Mouse (Mus musculus): ENCODE results near the gene Tcf23. TPM values are rescaled to one million over a fixed set of nuclear protein-coding genes. Genes with fewer than 3 reads are reported as not detected.

Tcf23 gene
- polyA plus RNA-seq, 1 experiment from 2014 or later: not detected

GRCm38 (mm10) chr5:30974870-30975656, 6.6 kb downstream of the Tcf23 start:
- Histone ChIP-seq H3K36me3 (ENCODE audit: control insufficient read depth, insufficient read depth) (no peaks in the 10 kb centered on the region), H3K4me3 (replicated peaks; ENCODE audit: low read length) (no peak overlapping the region), H3K9me3 (ENCODE audit: control insufficient read depth, low read length) (no peaks in the 10 kb centered on the region), H3K4me2 (ENCODE audit: low read length) (no peak overlapping the region), H3K27me3 (replicated peaks; ENCODE audit: control insufficient read depth, insufficient read depth, low read length) (no peaks in the 10 kb centered on the region), H3K9ac (replicated peaks; ENCODE audit: low read depth, low read length) (no peak overlapping the region), H3K27ac (ENCODE audit: low read length) (no peak overlapping the region), H3K4me1 (replicated peaks; ENCODE audit: control insufficient read depth, insufficient read depth, low read length) (no peaks in the 10 kb centered on the region)
- WGBS: 71% methylated on average over 9 of the region's 9 CpGs
- ATAC-seq: no peak

GRCm38 (mm10) chr5:30982357-30982756, 13.9 kb downstream of the Tcf23 start:
- H3K9me3 ChIP-seq (ENCODE audit: control insufficient read depth, low read length): no peaks in the 10 kb centered on the region
- no peak overlapping the region for H3K4me3 ChIP-seq (replicated peaks; ENCODE audit: low read length)
- H3K27ac ChIP-seq (ENCODE audit: low read length): no peak overlapping the region
- no peak overlapping the region for H3K9ac ChIP-seq (replicated peaks; ENCODE audit: low read depth, low read length)
- no peak overlapping the region for H3K4me2 ChIP-seq (ENCODE audit: low read length)
- H3K4me1 ChIP-seq (replicated peaks; ENCODE audit: control insufficient read depth, insufficient read depth, low read length): no peaks in the 10 kb centered on the region
- H3K27me3 ChIP-seq (replicated peaks; ENCODE audit: control insufficient read depth, insufficient read depth, low read length): no peaks in the 10 kb centered on the region
- H3K36me3 ChIP-seq (ENCODE audit: control insufficient read depth, insufficient read depth): no peaks in the 10 kb centered on the region
- 12% methylated on average over 2 of the region's 2 CpGs for WGBS
- no peak for ATAC-seq

- Histone ChIP-seq H3K36me3 (ENCODE audit: control insufficient read depth, insufficient read depth) (no peaks in the 10 kb centered on the region), H3K4me3 (replicated peaks; ENCODE audit: low read length) (no peak overlapping the region), H3K27me3 (replicated peaks; ENCODE audit: control insufficient read depth, insufficient read depth, low read length) (no peaks in the 10 kb centered on the region), H3K9me3 (ENCODE audit: control insufficient read depth, low read length) (no peaks in the 10 kb centered on the region), H3K9ac (replicated peaks; ENCODE audit: low read depth, low read length) (no peak overlapping the region), H3K4me1 (replicated peaks; ENCODE audit: control insufficient read depth, insufficient read depth, low read length) (no peaks in the 10 kb centered on the region), H3K27ac (ENCODE audit: low read length) (no peak overlapping the region), H3K4me2 (ENCODE audit: low read length) (no peak overlapping the region)
- 77% methylated on average over 5 of the region's 5 CpGs for WGBS
- no peak for ATAC-seq
These were observed 24.7 kb downstream of the Tcf23 start for GRCm38 (mm10) chr5:30992980-30993676.

- Histone ChIP-seq H3K4me2 (ENCODE audit: low read length) (no peak overlapping the region), H3K27ac (ENCODE audit: low read length) (no peak overlapping the region), H3K9me3 (ENCODE audit: control insufficient read depth, low read length) (no peaks in the 10 kb centered on the region), H3K4me3 (replicated peaks; ENCODE audit: low read length) (no peak overlapping the region), H3K4me1 (replicated peaks; ENCODE audit: control insufficient read depth, insufficient read depth, low read length) (no peaks in the 10 kb centered on the region), H3K9ac (replicated peaks; ENCODE audit: low read depth, low read length) (no peak overlapping the region), H3K27me3 (replicated peaks; ENCODE audit: control insufficient read depth, insufficient read depth, low read length) (no peaks in the 10 kb centered on the region), H3K36me3 (ENCODE audit: control insufficient read depth, insufficient read depth) (no peaks in the 10 kb centered on the region)
- ATAC-seq: no peak
- WGBS: 64% methylated on average over 3 of the region's 3 CpGs
These were observed 25.6 kb downstream of the Tcf23 start for GRCm38 (mm10) chr5:30994074-30994473.

- Histone ChIP-seq H3K36me3 (ENCODE audit: control insufficient read depth, insufficient read depth) (no peaks in the 10 kb centered on the region), H3K9me3 (ENCODE audit: control insufficient read depth, low read length) (no peaks in the 10 kb centered on the region), H3K4me2 (ENCODE audit: low read length) (no peak overlapping the region), H3K4me3 (replicated peaks; ENCODE audit: low read length) (no peak overlapping the region), H3K4me1 (replicated peaks; ENCODE audit: control insufficient read depth, insufficient read depth, low read length) (no peaks in the 10 kb centered on the region), H3K27ac (ENCODE audit: low read length) (no peak overlapping the region), H3K27me3 (replicated peaks; ENCODE audit: control insufficient read depth, insufficient read depth, low read length) (no peaks in the 10 kb centered on the region), H3K9ac (replicated peaks; ENCODE audit: low read depth, low read length) (no peak overlapping the region)
- ATAC-seq: no peak
- WGBS: 74% methylated on average over 11 of the region's 11 CpGs
These were observed 26.6 kb downstream of the Tcf23 start for GRCm38 (mm10) chr5:30994910-30995635.

- no peaks in the 10 kb centered on the region for H3K9me3 ChIP-seq (ENCODE audit: control insufficient read depth, low read length)
- H3K4me1 ChIP-seq (replicated peaks; ENCODE audit: control insufficient read depth, insufficient read depth, low read length): no peaks in the 10 kb centered on the region
- H3K27ac ChIP-seq (ENCODE audit: low read length): no peak overlapping the region
- H3K4me3 ChIP-seq (replicated peaks; ENCODE audit: low read length): no peak overlapping the region
- no peak overlapping the region for H3K4me2 ChIP-seq (ENCODE audit: low read length)
- H3K9ac ChIP-seq (replicated peaks; ENCODE audit: low read depth, low read length): no peak overlapping the region
- H3K36me3 ChIP-seq (ENCODE audit: control insufficient read depth, insufficient read depth): no peaks in the 10 kb centered on the region
- no peaks in the 10 kb centered on the region for H3K27me3 ChIP-seq (replicated peaks; ENCODE audit: control insufficient read depth, insufficient read depth, low read length)
- no peak for ATAC-seq
- 23% methylated on average over 5 of the region's 5 CpGs for WGBS
These were observed 29.8 kb downstream of the Tcf23 start for GRCm38 (mm10) chr5:30998306-30998705.

- Histone ChIP-seq H3K9ac (replicated peaks; ENCODE audit: low read depth, low read length) (no peak overlapping the region), H3K9me3 (ENCODE audit: control insufficient read depth, low read length) (no peaks in the 10 kb centered on the region), H3K4me3 (replicated peaks; ENCODE audit: low read length) (no peak overlapping the region), H3K4me2 (ENCODE audit: low read length) (no peak overlapping the region), H3K4me1 (replicated peaks; ENCODE audit: control insufficient read depth, insufficient read depth, low read length) (no peaks in the 10 kb centered on the region), H3K36me3 (ENCODE audit: control insufficient read depth, insufficient read depth) (no peaks in the 10 kb centered on the region), H3K27me3 (replicated peaks; ENCODE audit: control insufficient read depth, insufficient read depth, low read length) (no peaks in the 10 kb centered on the region), H3K27ac (ENCODE audit: low read length) (no peak overlapping the region)
- ATAC-seq: no peak
- 62% methylated on average over 5 of the region's 5 CpGs for WGBS
These were observed 30.9 kb downstream of the Tcf23 start for GRCm38 (mm10) chr5:30999324-30999723.

- no peak overlapping the region for H3K9ac ChIP-seq (replicated peaks; ENCODE audit: low read depth, low read length)
- H3K36me3 ChIP-seq (ENCODE audit: control insufficient read depth, insufficient read depth): no peaks in the 10 kb centered on the region
- no peaks in the 10 kb centered on the region for H3K4me1 ChIP-seq (replicated peaks; ENCODE audit: control insufficient read depth, insufficient read depth, low read length)
- no peaks in the 10 kb centered on the region for H3K9me3 ChIP-seq (ENCODE audit: control insufficient read depth, low read length)
- H3K4me2 ChIP-seq (ENCODE audit: low read length): no peak overlapping the region
- ATAC-seq: no peak
- no peak overlapping the region for H3K4me3 ChIP-seq (replicated peaks; ENCODE audit: low read length)
- H3K27ac ChIP-seq (ENCODE audit: low read length): no peak overlapping the region
- no peaks in the 10 kb centered on the region for H3K27me3 ChIP-seq (replicated peaks; ENCODE audit: control insufficient read depth, insufficient read depth, low read length)
- WGBS: 75% methylated on average over 7 of the region's 7 CpGs
These were observed 31.7 kb downstream of the Tcf23 start for GRCm38 (mm10) chr5:31000122-31000521.

GRCm38 (mm10) chr5:31000993-31001392, 32.5 kb downstream of the Tcf23 start:
- Histone ChIP-seq H3K4me2 (ENCODE audit: low read length) (no peak overlapping the region), H3K27me3 (replicated peaks; ENCODE audit: control insufficient read depth, insufficient read depth, low read length) (no peaks in the 10 kb centered on the region), H3K9ac (replicated peaks; ENCODE audit: low read depth, low read length) (no peak overlapping the region), H3K27ac (ENCODE audit: low read length) (no peak overlapping the region), H3K4me3 (replicated peaks; ENCODE audit: low read length) (no peak overlapping the region), H3K9me3 (ENCODE audit: control insufficient read depth, low read length) (no peaks in the 10 kb centered on the region), H3K36me3 (ENCODE audit: control insufficient read depth, insufficient read depth) (no peaks in the 10 kb centered on the region), H3K4me1 (replicated peaks; ENCODE audit: control insufficient read depth, insufficient read depth, low read length) (no peaks in the 10 kb centered on the region)
- ATAC-seq: no peak
- 85% methylated on average over 2 of the region's 2 CpGs for WGBS
